Mouse (Mus musculus) CD4-positive, CD25-positive, alpha-beta regulatory T cell, adult 4 months (primary cell): ENCODE data around the gene Nanog. TPM values are rescaled to one million over a fixed set of nuclear protein-coding genes. Genes with fewer than 3 reads are reported as not detected.
"Not testable (repeated sequence)": the region's sequence is repeated elsewhere in the genome, so short reads cannot be mapped to it uniquely, and the experiment has no call there.

Experiments used
- ATAC-seq: one replicate; pipeline ENCODE4 v1.8.0; 2017
- polyA plus RNA-seq, 2 experiments: library from polyadenylated mRNA; unstranded; fragments of 100-300 nt; shearing (Covaris generic); gene quantifications; one replicate each; pipeline ENCODE4 v1.2.1; 2017

Gene Nanog
- polyA plus RNA-seq, 2 experiments from 2014 or later: 0.22 TPM; not detected in 1

- ATAC-seq: no peak
These were observed 4.0 kb upstream of the Nanog start for GRCm38 (mm10) chr6:122703251-122703650.

DNA sequence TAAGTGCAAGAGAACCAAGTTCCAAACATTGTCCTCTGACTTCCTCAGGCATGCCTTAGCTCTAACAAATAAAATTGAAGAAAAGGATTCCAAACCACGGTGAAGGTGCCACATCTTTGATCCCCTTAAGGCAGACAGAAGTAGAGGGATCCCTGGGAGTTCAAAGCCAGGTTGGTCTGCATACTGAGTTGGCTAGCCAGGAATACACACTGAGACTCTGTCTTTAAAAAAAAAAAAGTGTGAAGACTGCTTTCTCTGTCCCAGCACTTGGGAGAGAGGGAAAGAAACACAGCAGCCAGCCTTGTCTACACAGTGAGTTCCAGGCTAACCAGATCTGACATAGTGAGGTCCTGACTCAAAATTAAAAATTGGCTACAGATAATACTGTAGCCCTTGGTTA lies 3.6 kb upstream of the Nanog start:
- ATAC-seq: no peak

- no peak for ATAC-seq
These were observed 900 bp upstream of the Nanog start for GRCm38 (mm10) chr6:122706337-122706840.

DNA sequence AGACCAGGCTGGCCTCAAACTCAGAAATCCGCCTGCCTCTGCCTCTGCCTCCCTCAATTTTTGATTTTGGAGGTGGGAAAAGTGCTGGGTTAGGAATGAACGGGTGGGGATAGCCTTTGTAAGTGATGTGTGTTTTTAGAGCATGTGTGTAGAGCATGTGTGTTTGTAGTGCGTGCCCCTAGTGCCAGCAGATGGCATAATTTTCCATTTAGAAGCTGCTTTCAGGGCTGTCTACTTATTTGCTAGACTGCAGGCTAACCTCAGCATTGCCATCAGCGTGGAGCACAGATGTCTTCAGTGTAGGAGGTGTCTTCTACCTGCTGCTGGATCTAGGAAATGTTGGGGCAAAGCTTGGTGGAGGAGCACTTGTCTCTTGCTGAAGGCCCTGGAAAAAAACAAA lies 1.5 kb downstream of the Nanog start:
- no peak for ATAC-seq

DNA sequence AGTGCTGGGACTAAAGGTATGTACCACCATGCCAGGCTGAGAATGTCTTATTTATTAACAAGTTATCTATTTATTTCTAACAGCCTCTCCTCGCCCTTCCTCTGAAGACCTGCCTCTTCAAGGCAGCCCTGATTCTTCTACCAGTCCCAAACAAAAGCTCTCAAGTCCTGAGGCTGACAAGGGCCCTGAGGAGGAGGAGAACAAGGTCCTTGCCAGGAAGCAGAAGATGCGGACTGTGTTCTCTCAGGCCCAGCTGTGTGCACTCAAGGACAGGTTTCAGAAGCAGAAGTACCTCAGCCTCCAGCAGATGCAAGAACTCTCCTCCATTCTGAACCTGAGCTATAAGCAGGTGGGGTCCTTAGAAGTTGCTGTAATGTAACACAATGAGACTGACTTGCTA lies 4.2 kb downstream of the Nanog start:
- no peak for ATAC-seq

GRCm38 (mm10) chr6:122713116-122713515 lies 5.8 kb downstream of the Nanog start:
- ATAC-seq: not testable (repeated sequence)

- no peak for ATAC-seq
These were observed 7.5 kb downstream of the Nanog start for GRCm38 (mm10) chr6:122714707-122715365.

DNA sequence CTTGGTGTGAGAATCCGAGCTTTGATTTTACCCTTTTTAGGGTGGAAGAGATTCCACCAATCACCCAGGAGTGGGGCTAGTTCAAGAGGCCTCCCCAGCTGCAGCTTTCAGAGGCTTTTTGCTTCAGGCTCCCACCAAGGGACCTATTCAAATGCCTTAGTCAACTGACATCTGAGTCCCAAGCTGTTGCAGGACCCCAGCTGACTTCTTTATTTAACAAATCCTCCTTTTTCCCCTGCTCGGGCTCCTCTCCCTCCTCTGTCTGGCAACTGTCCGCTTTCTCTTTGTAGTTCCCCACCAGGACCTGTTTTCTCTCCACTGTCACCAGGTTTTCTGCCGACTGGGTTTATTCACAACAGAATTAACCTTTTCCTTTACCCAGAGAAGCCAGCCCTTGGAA lies 8.6 kb downstream of the Nanog start:
- no peak for ATAC-seq

- ATAC-seq: not testable (repeated sequence)
These were observed 10.9 kb downstream of the Nanog start for GRCm38 (mm10) chr6:122718224-122718623.

- peak; percentile 69 for ATAC-seq
These were observed 12.7 kb downstream of the Nanog start for GRCm38 (mm10) chr6:122719942-122720341.

DNA sequence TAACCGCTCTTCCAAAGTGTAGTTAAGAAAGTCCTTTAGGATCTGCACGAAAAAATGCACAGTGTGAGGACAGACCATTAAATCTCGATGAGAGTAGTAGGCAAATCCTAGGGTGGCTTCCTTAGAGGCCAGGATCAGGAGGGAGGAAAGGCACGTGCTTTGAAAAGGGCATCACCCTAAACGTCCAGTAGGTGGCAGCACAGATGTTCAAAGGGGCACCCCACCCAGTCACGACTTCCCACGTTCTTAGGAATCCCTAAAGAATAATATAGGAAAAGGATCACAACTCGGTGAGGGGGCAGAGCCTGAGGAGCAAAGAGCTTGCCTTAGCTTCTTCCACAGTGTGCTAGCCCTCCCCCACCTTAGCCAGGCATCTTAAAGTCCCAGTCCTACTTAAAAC lies 32.7 kb downstream of the Nanog start:
- ATAC-seq: no peak

DNA sequence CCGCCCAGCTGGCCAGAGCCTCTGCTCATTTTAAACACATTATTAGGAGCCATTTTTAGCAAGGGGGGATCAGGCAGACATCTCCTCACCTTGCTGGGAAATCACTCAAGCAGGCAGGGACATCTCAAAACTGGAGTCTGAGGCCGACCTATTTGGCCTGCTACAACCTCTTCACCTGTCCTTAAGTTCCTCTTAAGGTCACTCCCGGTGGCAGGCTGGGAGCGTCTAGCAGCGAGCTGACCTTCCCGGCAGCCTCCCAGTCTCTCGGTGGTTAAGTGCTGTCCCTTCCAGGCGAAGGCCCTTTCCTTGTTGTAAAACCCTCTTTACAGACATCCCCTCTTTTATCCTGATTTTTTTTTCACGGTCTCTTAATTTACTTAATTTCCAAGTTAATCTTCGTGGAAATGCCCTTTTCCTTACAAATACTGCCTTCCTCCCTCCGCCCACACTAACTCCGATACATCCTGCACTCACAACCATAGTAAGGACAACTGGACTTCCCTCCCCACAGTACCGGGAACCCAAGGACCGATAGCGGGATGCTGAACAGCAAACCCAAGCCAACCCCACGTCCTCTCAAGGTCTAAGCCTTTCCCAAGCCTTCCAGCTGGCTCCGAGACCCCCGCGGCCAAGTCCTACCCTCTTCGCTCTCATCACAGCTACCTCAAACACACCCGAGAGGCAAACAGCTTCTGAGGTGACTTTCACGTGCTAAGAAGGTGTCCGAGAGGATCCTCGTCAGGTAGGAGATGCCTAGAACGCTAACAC lies 34.4 kb downstream of the Nanog start:
- ATAC-seq: no peak

GRCm38 (mm10) chr6:122742228-122742899 lies 35.1 kb downstream of the Nanog start:
- ATAC-seq: peak; percentile 83

- peak; percentile 21 for ATAC-seq
These were observed 36.1 kb downstream of the Nanog start for GRCm38 (mm10) chr6:122743353-122743752.

DNA sequence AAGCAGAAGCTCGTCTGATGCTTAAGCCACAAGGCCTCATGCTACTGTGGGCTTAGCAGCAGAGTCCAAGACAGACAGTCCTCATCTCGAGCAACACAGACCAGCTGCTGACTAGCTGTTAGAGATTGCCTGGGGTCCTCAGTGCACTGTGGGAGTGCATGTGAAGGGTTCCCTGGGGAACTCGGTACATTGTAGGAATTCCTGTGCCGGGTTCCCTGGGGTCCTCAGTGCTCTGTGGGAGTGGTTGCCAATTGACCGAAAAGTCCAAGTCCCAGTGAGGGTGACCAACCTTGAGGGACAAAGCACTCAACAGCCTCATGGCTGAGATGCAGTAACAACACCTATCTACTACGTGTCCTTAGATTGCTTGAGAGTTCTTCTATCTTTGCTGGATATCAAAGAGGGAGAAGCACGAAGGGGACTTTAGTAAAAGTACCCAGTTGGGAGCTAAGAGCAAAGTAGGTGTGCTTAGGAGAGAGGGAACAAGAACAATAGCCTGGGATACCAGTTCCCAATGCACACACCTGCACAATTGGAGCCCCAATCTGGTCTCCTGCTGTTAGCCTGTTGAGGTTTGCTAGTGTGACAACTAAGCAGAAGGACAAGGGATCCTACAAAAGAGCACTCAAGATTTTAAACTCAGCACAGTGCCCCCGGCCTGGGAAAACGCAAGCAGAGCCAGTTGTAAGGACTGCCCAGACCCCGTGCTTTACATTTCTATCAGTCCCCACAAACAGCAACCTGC lies 37.4 kb downstream of the Nanog start:
- no peak for ATAC-seq

DNA sequence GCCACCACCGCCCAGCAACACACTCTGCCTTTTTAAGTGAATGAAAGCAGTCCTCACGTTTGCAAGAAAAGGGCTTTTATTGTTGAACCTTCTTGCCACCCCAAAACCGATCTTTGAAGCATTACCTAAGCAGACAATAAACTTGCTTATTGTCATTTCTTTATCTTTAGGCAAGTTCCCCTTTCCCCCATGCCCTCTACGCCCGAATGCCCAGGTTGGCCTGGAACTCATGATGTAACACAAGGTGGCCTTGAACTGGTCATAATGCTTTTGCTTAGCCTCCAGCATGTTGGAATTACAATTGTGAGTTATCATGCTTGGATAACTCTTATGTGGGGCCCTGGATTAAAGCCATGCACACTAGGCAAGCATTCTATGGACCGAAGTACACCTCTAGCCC lies 43.3 kb downstream of the Nanog start:
- no peak for ATAC-seq

GRCm38 (mm10) chr6:122755913-122756312 lies 48.6 kb downstream of the Nanog start:
- peak; percentile 81 for ATAC-seq

DNA sequence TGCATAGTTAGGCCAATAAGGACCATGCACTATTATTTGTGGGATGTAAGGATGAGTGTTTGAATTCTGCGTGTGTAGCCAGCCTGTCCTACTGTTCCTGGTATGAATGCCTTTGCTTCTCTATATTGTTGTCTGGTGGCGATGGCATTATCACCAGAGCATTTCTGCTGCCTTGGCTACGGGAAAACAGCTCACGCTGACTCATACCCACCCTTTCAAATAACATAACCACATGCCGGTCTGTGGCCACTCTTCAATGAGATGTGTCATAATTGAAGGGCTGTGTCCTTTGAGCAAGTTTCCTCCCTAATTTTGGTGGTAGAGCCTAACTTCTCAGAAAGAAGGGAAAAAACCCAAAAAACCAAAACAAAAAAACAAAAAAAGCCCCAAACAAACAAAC lies 51.4 kb downstream of the Nanog start:
- ATAC-seq: peak; percentile 66

GRCm38 (mm10) chr6:122761011-122761599 lies 53.8 kb downstream of the Nanog start:
- ATAC-seq: no peak

DNA sequence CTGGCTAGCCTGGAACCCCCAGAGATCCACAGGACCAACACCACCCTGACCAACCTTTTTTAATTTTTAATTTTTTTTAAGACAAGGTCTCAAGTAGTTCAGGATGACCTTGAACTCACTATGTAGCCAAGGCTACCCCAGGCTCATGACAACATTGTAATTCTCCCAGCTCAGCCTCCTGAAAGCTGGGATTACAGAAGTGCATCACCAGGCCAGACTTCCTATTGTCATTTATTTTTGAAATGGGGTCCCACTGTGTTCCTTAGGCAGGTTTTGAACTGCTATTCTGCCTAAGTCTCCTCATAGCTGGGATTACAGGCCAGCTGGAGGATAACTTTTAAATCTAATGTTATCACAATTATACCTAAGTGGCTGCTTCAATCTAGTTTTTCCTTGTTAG lies 54.6 kb downstream of the Nanog start:
- ATAC-seq: no peak

DNA sequence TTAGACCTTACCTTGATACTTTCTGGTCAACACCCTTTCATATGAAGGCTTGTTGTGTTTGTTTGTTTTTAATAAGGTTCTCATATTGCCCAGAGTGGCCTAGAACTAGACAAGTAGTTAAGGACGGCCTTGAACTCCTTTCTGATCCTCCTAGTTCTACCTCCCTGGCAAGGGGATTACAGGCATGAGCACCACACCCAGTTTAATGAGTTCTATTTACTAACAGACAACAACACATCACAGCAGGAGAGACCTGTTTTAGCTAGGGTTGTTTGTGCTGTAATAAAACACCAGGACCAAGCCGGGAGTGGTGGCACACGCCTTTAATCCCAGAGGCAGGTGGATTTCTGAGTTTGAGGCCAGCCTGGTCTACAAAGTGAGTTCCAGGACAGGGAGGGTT lies 55.2 kb downstream of the Nanog start:
- no peak for ATAC-seq

DNA sequence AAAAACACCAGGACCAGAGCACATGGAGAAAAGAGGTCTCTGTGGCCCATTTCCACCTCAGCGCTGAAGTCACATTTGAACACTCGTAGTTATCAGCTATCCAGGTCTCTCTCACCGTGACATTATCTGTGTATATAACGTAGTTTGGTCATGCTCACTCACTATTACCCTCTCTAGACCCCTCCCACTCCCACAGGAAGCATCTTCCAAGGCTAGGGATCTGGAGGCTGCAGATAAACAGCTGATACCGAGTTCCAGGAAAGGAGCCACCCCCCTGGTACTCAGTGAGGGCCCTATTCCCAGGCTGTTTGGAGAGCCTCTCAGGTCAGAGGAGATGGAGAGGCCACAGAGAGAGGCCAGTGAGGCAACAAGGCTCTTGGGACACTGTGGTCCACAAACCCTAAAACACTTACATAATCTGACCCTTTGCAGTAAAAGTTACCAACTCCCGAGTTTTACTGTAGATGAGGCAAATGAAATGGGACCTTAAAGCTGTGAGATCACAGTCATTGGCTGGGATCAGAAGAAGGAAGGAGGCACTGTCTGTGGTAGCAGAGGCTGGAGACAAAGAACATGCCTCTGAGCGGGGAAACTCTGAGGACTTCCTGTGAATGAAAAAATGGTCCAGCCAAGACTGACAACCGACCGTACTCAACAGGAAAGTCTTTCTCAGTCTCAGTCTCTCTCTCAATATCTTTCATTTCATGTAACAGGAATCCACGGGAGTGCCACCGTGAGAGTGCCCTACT lies 55.8 kb downstream of the Nanog start:
- ATAC-seq: peak; percentile 42
